Comparison of ENCODE assay signal across 22 mouse cellular contexts in the genomic region with DNA sequence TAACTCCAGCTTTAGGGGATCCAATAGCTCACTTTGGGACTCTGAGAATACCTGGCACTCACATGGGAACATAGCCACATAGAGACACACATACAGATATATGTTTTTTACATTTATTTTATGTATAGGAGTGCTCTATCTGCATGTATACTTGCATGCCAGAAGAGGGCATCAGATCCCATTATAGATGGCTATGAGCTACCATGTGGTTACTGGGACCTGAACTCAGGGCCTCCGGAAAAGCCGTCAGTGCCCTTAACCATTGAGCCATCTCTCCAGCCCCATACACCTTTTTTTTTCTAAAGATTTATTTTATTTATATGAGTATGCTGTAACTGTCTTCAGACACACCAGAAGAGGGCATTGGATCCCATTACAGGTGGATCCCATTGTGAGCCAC. TPM values are rescaled to one million over a fixed set of nuclear protein-coding genes. Genes with fewer than 3 reads are reported as not detected.
A peak's percentile ranks its signal among the peaks of the same experiment; 100 is the strongest.
DNase-seq lines count a peak whose midpoint lies in the region; ATAC-seq and TF ChIP-seq lines count a peak whose summit lies in the region.
"Had no signal": no experiment of that assay in that cellular context is flagged by ENCODE, and none has a peak within 500 bp of the region (broad histone marks: within the 10 kb centered on the region; RNA-seq: fewer than 3 reads in every experiment).

No protein-coding gene starts in this region.

- H3K4me1 ChIP-seq in kidney, postnatal 0 days (replicated peaks; ENCODE audit: insufficient read depth, low read length), result no peaks in the 10 kb centered on the region
- no peaks in the 10 kb centered on the region for H3K4me1 ChIP-seq in kidney, embryonic 16.5 days (ENCODE audit: insufficient read depth, low read length)
- no peaks in the 10 kb centered on the region for H3K4me1 ChIP-seq in liver, postnatal 0 days (ENCODE audit: insufficient read depth)
- no peaks in the 10 kb centered on the region for H3K4me1 ChIP-seq in liver, embryonic 11.5 days (replicated peaks; ENCODE audit: control insufficient read depth, insufficient read depth, low read length)
- H3K4me1 ChIP-seq in stomach, postnatal 0 days (replicated peaks; ENCODE audit: control insufficient read depth, insufficient read depth), result no peaks in the 10 kb centered on the region
- H3K4me1 ChIP-seq: embryonic facial prominence, embryonic 15.5 days; forebrain, embryonic 10.5 days; hindbrain, embryonic 10.5 days had no signal

- no peak for TF ChIP-seq EP300 in liver, postnatal 0 days (IDR thresholded peaks at IDR 0.05; ENCODE audit: low read depth)
- no peak for TF ChIP-seq EP300 in stomach, postnatal 0 days (optimal IDR thresholded peaks at IDR 0.05)

- H3K27me3 ChIP-seq in kidney, postnatal 0 days (ENCODE audit: insufficient read depth, low read length), result no peaks in the 10 kb centered on the region
- H3K27me3 ChIP-seq in kidney, embryonic 16.5 days (ENCODE audit: insufficient read depth, low read length), result no peaks in the 10 kb centered on the region
- no peaks in the 10 kb centered on the region for H3K27me3 ChIP-seq in liver, postnatal 0 days (ENCODE audit: insufficient read depth, low read length)
- H3K27me3 ChIP-seq in liver, embryonic 11.5 days (replicated peaks; ENCODE audit: control insufficient read depth, insufficient read depth, low read length), result no peaks in the 10 kb centered on the region
- no peaks in the 10 kb centered on the region for H3K27me3 ChIP-seq in stomach, postnatal 0 days (ENCODE audit: control insufficient read depth, insufficient read depth, low read length)
- H3K27me3 ChIP-seq: embryonic facial prominence, embryonic 15.5 days had no signal

- intact Hi-C loops in heart, postnatal 36 days (cut with DNase I), result no loop called here

- H3K27ac ChIP-seq in kidney, postnatal 0 days, result no peak overlapping the region
- H3K27ac ChIP-seq in kidney, embryonic 16.5 days (ENCODE audit: low read length), result no peak overlapping the region
- H3K27ac ChIP-seq in liver, postnatal 0 days (ENCODE audit: low read depth), result no peak overlapping the region
- H3K27ac ChIP-seq in liver, embryonic 11.5 days (ENCODE audit: low read depth, low read length), result no peak overlapping the region
- H3K27ac ChIP-seq in stomach, postnatal 0 days (replicated peaks), result no peak overlapping the region
- H3K27ac ChIP-seq: embryonic facial prominence, embryonic 15.5 days; forebrain, embryonic 10.5 days; hindbrain, embryonic 10.5 days; hindbrain, embryonic 14.5 days had no signal

- peak; percentile 46 for DNase-seq in heart, adult 11 months
- no peak for DNase-seq in heart, postnatal 36 days
- no peak for DNase-seq in kidney, postnatal 0 days (ENCODE audit: low spot score)
- DNase-seq in liver, postnatal 0 days, result no peak
- DNase-seq in liver, embryonic 11.5 days (ENCODE audit: low spot score), result no peak
- no peak for DNase-seq in stomach, postnatal 0 days (ENCODE audit: low spot score)
- no peak for DNase-seq in testis, postnatal 10 days (ENCODE audit: low spot score)
- DNase-seq: adrenal gland, adult 2 months; adrenal gland, postnatal 25 days; cerebellum, adult 2 months; cerebellum, postnatal 10 days; embryo, embryonic 11 days; heart, postnatal 10 days had no signal

- ATAC-seq in kidney, postnatal 0 days (replicated peaks; ENCODE audit: low FRiP score, low read depth), result no peak
- no peak for ATAC-seq in kidney, embryonic 16.5 days (ENCODE audit: low FRiP score, low TSS enrichment)
- no peak for ATAC-seq in liver, postnatal 0 days
- ATAC-seq in liver, embryonic 11.5 days (replicated peaks; ENCODE audit: low FRiP score), result no peak
- ATAC-seq in stomach, postnatal 0 days (ENCODE audit: low FRiP score, low TSS enrichment), result no peak
- ATAC-seq: forebrain, embryonic 14.5 days had no signal

- no peak overlapping the region for H3K9ac ChIP-seq in kidney, postnatal 0 days (ENCODE audit: low read depth, low read length)
- no peak overlapping the region for H3K9ac ChIP-seq in kidney, embryonic 16.5 days (replicated peaks; ENCODE audit: low read length)
- H3K9ac ChIP-seq in liver, postnatal 0 days (replicated peaks), result no peak overlapping the region
- no peak overlapping the region for H3K9ac ChIP-seq in liver, embryonic 11.5 days (ENCODE audit: low read depth, low read length)
- no peak overlapping the region for H3K9ac ChIP-seq in stomach, postnatal 0 days (ENCODE audit: low read length)
- H3K9ac ChIP-seq: embryonic facial prominence, embryonic 15.5 days; hindbrain, embryonic 14.5 days had no signal

- no peaks in the 10 kb centered on the region for H3K9me3 ChIP-seq in kidney, postnatal 0 days (replicated peaks; ENCODE audit: low read length)
- H3K9me3 ChIP-seq in kidney, embryonic 16.5 days (ENCODE audit: low read length), result no peaks in the 10 kb centered on the region
- H3K9me3 ChIP-seq in liver, postnatal 0 days (ENCODE audit: low read length), result no peaks in the 10 kb centered on the region
- no peaks in the 10 kb centered on the region for H3K9me3 ChIP-seq in liver, embryonic 11.5 days (ENCODE audit: control insufficient read depth, low read length)
- H3K9me3 ChIP-seq in stomach, postnatal 0 days (ENCODE audit: control insufficient read depth, low read length), result no peaks in the 10 kb centered on the region
- H3K9me3 ChIP-seq: embryonic facial prominence, embryonic 15.5 days; forebrain, embryonic 10.5 days; hindbrain, embryonic 10.5 days had no signal

- peak; percentile 18; the same call in 1 of the 2 replicates for TF ChIP-seq CTCF in kidney, postnatal 0 days (IDR thresholded peaks at IDR 0.05; ENCODE audit: low read depth)
- peak; percentile 28 for TF ChIP-seq CTCF in liver, postnatal 0 days (IDR thresholded peaks at IDR 0.05; ENCODE audit: low read depth)
- peak; percentile 30 for TF ChIP-seq CTCF in stomach, postnatal 0 days (IDR thresholded peaks at IDR 0.05; ENCODE audit: low read depth)

- WGBS in kidney, postnatal 0 days, result 95% methylated on average over 2 of the region's 2 CpGs
- 91% methylated on average over 2 of the region's 2 CpGs for WGBS in kidney, embryonic 16.5 days
- WGBS in liver, postnatal 0 days (ENCODE audit: insufficient replicate concordance), result 85% methylated on average over 2 of the region's 2 CpGs
- WGBS in liver, embryonic 11.5 days, result 96% methylated on average over 2 of the region's 2 CpGs
- WGBS in stomach, postnatal 0 days, result 93% methylated on average over 2 of the region's 2 CpGs

- no peak overlapping the region for H3K4me2 ChIP-seq in kidney, postnatal 0 days (ENCODE audit: low read length)
- no peak overlapping the region for H3K4me2 ChIP-seq in kidney, embryonic 16.5 days (replicated peaks; ENCODE audit: low read depth, low read length)
- H3K4me2 ChIP-seq in liver, postnatal 0 days (ENCODE audit: low read depth, low read length), result no peak overlapping the region
- H3K4me2 ChIP-seq in liver, embryonic 11.5 days, result no peak overlapping the region
- H3K4me2 ChIP-seq in stomach, postnatal 0 days (replicated peaks; ENCODE audit: low read depth), result no peak overlapping the region
- H3K4me2 ChIP-seq: embryonic facial prominence, embryonic 15.5 days; hindbrain, embryonic 14.5 days had no signal

- no peak overlapping the region for H3K4me3 ChIP-seq in kidney, postnatal 0 days (replicated peaks; ENCODE audit: low read depth, low read length)
- no peak overlapping the region for H3K4me3 ChIP-seq in kidney, embryonic 16.5 days (ENCODE audit: low read length)
- no peak overlapping the region for H3K4me3 ChIP-seq in liver, postnatal 0 days (ENCODE audit: low read depth, low read length)
- H3K4me3 ChIP-seq in liver, embryonic 11.5 days (ENCODE audit: low read depth, low read length), result no peak overlapping the region
- no peak overlapping the region for H3K4me3 ChIP-seq in stomach, postnatal 0 days (ENCODE audit: low read depth, low read length)
- H3K4me3 ChIP-seq: embryonic facial prominence, embryonic 15.5 days; erythroblast, embryonic 14.5 days; forebrain, embryonic 10.5 days; hindbrain, embryonic 10.5 days had no signal

- H3K36me3 ChIP-seq in kidney, postnatal 0 days (ENCODE audit: insufficient read depth, low read length), result peaks cover 7% of the 10 kb centered on the region
- H3K36me3 ChIP-seq in kidney, embryonic 16.5 days (ENCODE audit: insufficient read depth, low read length), result peaks cover 8% of the 10 kb centered on the region; the same call in 1 of the 2 replicates
- H3K36me3 ChIP-seq in liver, postnatal 0 days (replicated peaks; ENCODE audit: insufficient read depth, low read length), result peaks cover 14% of the 10 kb centered on the region; the same call in 1 of the 2 replicates
- peaks cover 8% of the 10 kb centered on the region; the same call in 1 of the 2 replicates for H3K36me3 ChIP-seq in liver, embryonic 11.5 days (ENCODE audit: control insufficient read depth, insufficient read depth, low read length)
- H3K36me3 ChIP-seq in stomach, postnatal 0 days (ENCODE audit: control insufficient read depth, insufficient read depth, low read length), result no peaks in the 10 kb centered on the region

RNA-seq across cellular contexts. Expression of a gene that starts 8.8 kb away (rescaled TPM):
- 10 to 100 TPM; 50.1 to 50.7 TPM for total RNA-seq in heart, postnatal 36 days (2021)
- 8.1 and 8.9 TPM in 2 replicates for polyA plus RNA-seq in kidney, postnatal 0 days (2015; fragmentation: Nextera tagmentation; extraction: Ambion mirVana)
- polyA plus RNA-seq in kidney, embryonic 16.5 days (2015; fragmentation: Nextera tagmentation; extraction: Ambion mirVana), result 11.3 and 15.4 TPM in 2 replicates
- 2.3 and 3.1 TPM in 2 replicates for polyA plus RNA-seq in liver, postnatal 0 days (2015; fragmentation: Nextera tagmentation; extraction: Ambion mirVana)
- 7.9 and 8.2 TPM in 2 replicates for polyA plus RNA-seq in liver, embryonic 11.5 days (2014; fragmentation: Nextera tagmentation; extraction: Ambion mirVana)
- 4.0 and 4.8 TPM in 2 replicates for polyA plus RNA-seq in stomach, postnatal 0 days (2015; fragmentation: Nextera tagmentation; extraction: Ambion mirVana)

RNA-seq across cellular contexts. Expression of a gene that starts 19.2 kb away (rescaled TPM):
- total RNA-seq in heart, postnatal 36 days (2021), result 10 to 100 TPM; 34.0 to 34.5 TPM
- 2.2 TPM in 2 replicates for polyA plus RNA-seq in kidney, postnatal 0 days (2015; fragmentation: Nextera tagmentation; extraction: Ambion mirVana)
- 3.7 and 4.7 TPM in 2 replicates for polyA plus RNA-seq in kidney, embryonic 16.5 days (2015; fragmentation: Nextera tagmentation; extraction: Ambion mirVana)
- 2.0 TPM in 2 replicates for polyA plus RNA-seq in liver, postnatal 0 days (2015; fragmentation: Nextera tagmentation; extraction: Ambion mirVana)
- polyA plus RNA-seq in liver, embryonic 11.5 days (2014; fragmentation: Nextera tagmentation; extraction: Ambion mirVana), result 4.9 and 7.5 TPM in 2 replicates
- polyA plus RNA-seq in stomach, postnatal 0 days (2015; fragmentation: Nextera tagmentation; extraction: Ambion mirVana), result 0.95 and 1.1 TPM in 2 replicates

RNA-seq across cellular contexts. Expression of a gene that starts 30.2 kb away (rescaled TPM):
- 10 to 100 TPM; 18.2 to 20.8 TPM for total RNA-seq in heart, postnatal 36 days (2021)
- polyA plus RNA-seq in kidney, postnatal 0 days (2015; fragmentation: Nextera tagmentation; extraction: Ambion mirVana), result 20.7 and 23.7 TPM in 2 replicates
- polyA plus RNA-seq in kidney, embryonic 16.5 days (2015; fragmentation: Nextera tagmentation; extraction: Ambion mirVana), result 24.8 and 33.7 TPM in 2 replicates
- polyA plus RNA-seq in liver, postnatal 0 days (2015; fragmentation: Nextera tagmentation; extraction: Ambion mirVana), result 6.6 and 7.9 TPM in 2 replicates
- polyA plus RNA-seq in liver, embryonic 11.5 days (2014; fragmentation: Nextera tagmentation; extraction: Ambion mirVana), result 12.5 and 14.8 TPM in 2 replicates
- polyA plus RNA-seq in stomach, postnatal 0 days (2015; fragmentation: Nextera tagmentation; extraction: Ambion mirVana), result 8.9 and 11.8 TPM in 2 replicates

RNA-seq across cellular contexts. Expression of a gene that starts 36.2 kb away (rescaled TPM):
- 10 to 100 TPM; 82.5 to 90.4 TPM for total RNA-seq in heart, postnatal 36 days (2021)
- polyA plus RNA-seq in kidney, postnatal 0 days (2015; fragmentation: Nextera tagmentation; extraction: Ambion mirVana), result 130 TPM in 2 replicates
- 108 and 114 TPM in 2 replicates for polyA plus RNA-seq in kidney, embryonic 16.5 days (2015; fragmentation: Nextera tagmentation; extraction: Ambion mirVana)
- polyA plus RNA-seq in liver, postnatal 0 days (2015; fragmentation: Nextera tagmentation; extraction: Ambion mirVana), result 41.7 and 54.0 TPM in 2 replicates
- 48.7 and 57.5 TPM in 2 replicates for polyA plus RNA-seq in liver, embryonic 11.5 days (2014; fragmentation: Nextera tagmentation; extraction: Ambion mirVana)
- 95.4 and 102 TPM in 2 replicates for polyA plus RNA-seq in stomach, postnatal 0 days (2015; fragmentation: Nextera tagmentation; extraction: Ambion mirVana)

RNA-seq across cellular contexts. Expression of a gene that starts 40.8 kb away (rescaled TPM):
- total RNA-seq in heart, postnatal 36 days (2021), result not detected
- 4.0 and 5.1 TPM in 2 replicates for polyA plus RNA-seq in kidney, postnatal 0 days (2015; fragmentation: Nextera tagmentation; extraction: Ambion mirVana)
- polyA plus RNA-seq in kidney, embryonic 16.5 days (2015; fragmentation: Nextera tagmentation; extraction: Ambion mirVana), result 6.5 and 6.8 TPM in 2 replicates
- polyA plus RNA-seq in liver, postnatal 0 days (2015; fragmentation: Nextera tagmentation; extraction: Ambion mirVana), result 0.15 and 0.41 TPM in 2 replicates
- 0.82 and 2.2 TPM in 2 replicates for polyA plus RNA-seq in liver, embryonic 11.5 days (2014; fragmentation: Nextera tagmentation; extraction: Ambion mirVana)
- 41.9 TPM in 2 replicates for polyA plus RNA-seq in stomach, postnatal 0 days (2015; fragmentation: Nextera tagmentation; extraction: Ambion mirVana)
- total RNA-seq: common myeloid progenitor, adult 5-6 weeks; gastrocnemius, adult 8-10 months had no signal
- polyA plus RNA-seq: erythroblast, embryonic 14.5 days had no signal
